Mouse (Mus musculus): ENCODE results near the gene Proz.

GRCm38 (mm10) chr8:13057351-13057750, 3.4 kb upstream of the Proz start:
- TF ChIP-seq CTCF (IDR thresholded peaks at IDR 0.05; ENCODE audit: extremely low read depth, insufficient read depth, insufficient read length, insufficient replicate concordance): no peak
- TF ChIP-seq POLR2A (IDR thresholded peaks at IDR 0.05; ENCODE audit: low read depth, low read length): no peak
